Mouse (Mus musculus): ENCODE measurements around the gene Lce1k. TPM values are rescaled to one million over a fixed set of nuclear protein-coding genes. Genes with fewer than 3 reads are reported as not detected.
"Not testable (repeated sequence)": the region's sequence is repeated elsewhere in the genome, so short reads cannot be mapped to it uniquely, and the experiment has no call there.

The Lce1k gene
- polyA plus RNA-seq (2011; ENCODE audit: insufficient read length, low read depth, missing spikeins): not detected in 2 replicates

GRCm38 (mm10) chr3:92807791-92808190 lies at the start of gene Lce1k:
TSS of gene Lce1k (minus strand) at chr3:92807891.
- Histone ChIP-seq H3K27ac (ENCODE audit: insufficient read depth, low read length) (no peak within 1 kb of the TSS), H3K4me3 (ENCODE audit: insufficient read depth, low read length) (no peak within 1 kb of the TSS), H3K4me1 (ENCODE audit: control insufficient read depth, insufficient read depth, low read length) (no peaks in the 10 kb centered on the region)
- TF ChIP-seq CTCF (IDR thresholded peaks at IDR 0.05; ENCODE audit: borderline replicate concordance, insufficient read depth, low read length) (no peak), POLR2A (IDR thresholded peaks at IDR 0.05; ENCODE audit: low read depth, low read length) (no peak)

DNA sequence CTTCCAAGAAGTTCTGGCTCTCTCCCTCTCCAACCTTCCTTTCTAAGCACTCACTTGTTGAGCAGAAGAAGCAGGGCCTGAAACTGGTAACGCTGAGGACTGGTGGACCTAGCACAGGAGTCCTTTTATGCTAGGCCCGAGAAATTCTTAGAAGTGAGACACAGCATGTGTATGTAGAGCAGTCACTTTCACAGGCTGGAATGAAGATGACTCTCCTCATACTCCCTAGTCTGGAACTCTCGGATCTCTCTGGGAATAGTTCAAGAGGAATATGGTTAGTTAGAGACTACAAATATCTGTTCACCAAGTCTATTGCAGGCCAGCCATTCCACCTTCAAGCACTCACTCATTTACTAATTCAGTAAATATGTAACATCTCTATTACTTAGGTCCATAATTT lies 43.5 kb upstream of the Lce1k start, which contains the start of gene Lce1l:
Gene Lce1l, minus strand, starts transcription at position 101 of the 400 bp plus-strand sequence.
- Histone ChIP-seq H3K4me3 (ENCODE audit: insufficient read depth, low read length) (no peak within 1 kb of the TSS), H3K27ac (ENCODE audit: insufficient read depth, low read length) (no peak within 1 kb of the TSS), H3K4me1 (ENCODE audit: control insufficient read depth, insufficient read depth, low read length) (no peaks in the 10 kb centered on the region)
- TF ChIP-seq CTCF (IDR thresholded peaks at IDR 0.05; ENCODE audit: borderline replicate concordance, insufficient read depth, low read length) (no peak), POLR2A (IDR thresholded peaks at IDR 0.05; ENCODE audit: low read depth, low read length) (no peak)

- Histone ChIP-seq H3K4me1 (ENCODE audit: control insufficient read depth, insufficient read depth, low read length) (no peaks in the 10 kb centered on the region), H3K27ac (ENCODE audit: insufficient read depth, low read length) (no peak within 1 kb of the TSS), H3K4me3 (ENCODE audit: insufficient read depth, low read length) (no peak within 1 kb of the TSS)
- TF ChIP-seq POLR2A (IDR thresholded peaks at IDR 0.05; ENCODE audit: low read depth, low read length) (no peak), CTCF (IDR thresholded peaks at IDR 0.05; ENCODE audit: borderline replicate concordance, insufficient read depth, low read length) (no peak)
These were observed 19.4 kb upstream of the Lce1k start, which contains the start of gene Kprp for GRCm38 (mm10) chr3:92827108-92827507. TSS of gene Kprp (minus strand) at chr3:92827247.

- no peak for TF ChIP-seq POLR2A (IDR thresholded peaks at IDR 0.05; ENCODE audit: low read depth, low read length)
- no peak for TF ChIP-seq CTCF (IDR thresholded peaks at IDR 0.05; ENCODE audit: borderline replicate concordance, insufficient read depth, low read length)
- Histone ChIP-seq H3K4me1 (ENCODE audit: control insufficient read depth, insufficient read depth, low read length) (no peaks in the 10 kb centered on the region), H3K27ac (ENCODE audit: insufficient read depth, low read length) (no peak overlapping the region), H3K4me3 (ENCODE audit: insufficient read depth, low read length) (no peak overlapping the region)
These were observed 18.1 kb upstream of the Lce1k start for GRCm38 (mm10) chr3:92825808-92826207.

GRCm38 (mm10) chr3:92816036-92816435 lies 8.3 kb upstream of the Lce1k start:
- not testable (repeated sequence) for H3K4me3 ChIP-seq (ENCODE audit: insufficient read depth, low read length); H3K27ac ChIP-seq (ENCODE audit: insufficient read depth, low read length); H3K4me1 ChIP-seq (ENCODE audit: control insufficient read depth, insufficient read depth, low read length)

- H3K4me3 ChIP-seq (ENCODE audit: insufficient read depth, low read length): no peak overlapping the region
- TF ChIP-seq CTCF (IDR thresholded peaks at IDR 0.05; ENCODE audit: borderline replicate concordance, insufficient read depth, low read length) (no peak), POLR2A (IDR thresholded peaks at IDR 0.05; ENCODE audit: low read depth, low read length) (no peak)
These were observed 7.9 kb upstream of the Lce1k start for GRCm38 (mm10) chr3:92815581-92815980.

GRCm38 (mm10) chr3:92790414-92790813 lies 17.3 kb downstream of the Lce1k start, which contains the start of gene Lce1j:
TSS of gene Lce1j (minus strand) at chr3:92790514.
- no peak within 1 kb of the TSS for H3K4me3 ChIP-seq (ENCODE audit: insufficient read depth, low read length)
- no peaks in the 10 kb centered on the region for H3K4me1 ChIP-seq (ENCODE audit: control insufficient read depth, insufficient read depth, low read length)
- TF ChIP-seq CTCF (IDR thresholded peaks at IDR 0.05; ENCODE audit: borderline replicate concordance, insufficient read depth, low read length) (no peak), POLR2A (IDR thresholded peaks at IDR 0.05; ENCODE audit: low read depth, low read length) (no peak)
- H3K27ac ChIP-seq (ENCODE audit: insufficient read depth, low read length): no peak within 1 kb of the TSS

More at GRCm38 (mm10) chr3:92815581-92815980, 7.9 kb upstream of the Lce1k start:
- Histone ChIP-seq H3K27ac (ENCODE audit: insufficient read depth, low read length) (no peak overlapping the region), H3K4me1 (ENCODE audit: control insufficient read depth, insufficient read depth, low read length) (no peaks in the 10 kb centered on the region)

DNA sequence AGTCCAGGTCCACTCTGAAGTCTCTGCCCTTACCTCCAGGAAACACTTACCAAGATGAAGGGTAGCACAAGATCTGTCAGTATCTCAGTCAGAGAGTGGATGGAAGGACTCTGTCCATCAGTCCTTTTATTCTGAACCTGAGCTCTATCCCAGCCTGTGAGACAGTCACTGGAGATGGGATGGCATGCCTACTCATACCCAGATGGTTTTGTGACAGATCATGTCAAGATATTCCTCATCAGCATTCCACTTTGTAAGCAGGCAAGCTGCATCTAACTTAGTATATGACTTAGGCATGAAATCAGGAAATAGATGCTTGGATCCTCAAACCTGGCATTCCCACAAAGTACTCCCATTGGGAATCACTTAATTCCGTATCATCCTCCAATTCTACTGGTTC lies 28.9 kb downstream of the Lce1k start, which contains the start of gene Lce1i:
Gene Lce1i, minus strand, starts transcription at position 101 of the 400 bp plus-strand sequence.
- H3K4me1 ChIP-seq (ENCODE audit: control insufficient read depth, insufficient read depth, low read length): no peaks in the 10 kb centered on the region
- H3K4me3 ChIP-seq (ENCODE audit: insufficient read depth, low read length): no peak within 1 kb of the TSS
- no peak within 1 kb of the TSS for H3K27ac ChIP-seq (ENCODE audit: insufficient read depth, low read length)
- TF ChIP-seq CTCF (IDR thresholded peaks at IDR 0.05; ENCODE audit: borderline replicate concordance, insufficient read depth, low read length) (no peak), POLR2A (IDR thresholded peaks at IDR 0.05; ENCODE audit: low read depth, low read length) (no peak)

GRCm38 (mm10) chr3:92771573-92771972 lies 36.1 kb downstream of the Lce1k start:
- H3K27ac ChIP-seq (ENCODE audit: insufficient read depth, low read length): no peak overlapping the region
- no peaks in the 10 kb centered on the region for H3K4me1 ChIP-seq (ENCODE audit: control insufficient read depth, insufficient read depth, low read length)
- H3K4me3 ChIP-seq (ENCODE audit: insufficient read depth, low read length): no peak overlapping the region
- TF ChIP-seq POLR2A (IDR thresholded peaks at IDR 0.05; ENCODE audit: low read depth, low read length) (no peak), CTCF (IDR thresholded peaks at IDR 0.05; ENCODE audit: borderline replicate concordance, insufficient read depth, low read length) (no peak)

DNA sequence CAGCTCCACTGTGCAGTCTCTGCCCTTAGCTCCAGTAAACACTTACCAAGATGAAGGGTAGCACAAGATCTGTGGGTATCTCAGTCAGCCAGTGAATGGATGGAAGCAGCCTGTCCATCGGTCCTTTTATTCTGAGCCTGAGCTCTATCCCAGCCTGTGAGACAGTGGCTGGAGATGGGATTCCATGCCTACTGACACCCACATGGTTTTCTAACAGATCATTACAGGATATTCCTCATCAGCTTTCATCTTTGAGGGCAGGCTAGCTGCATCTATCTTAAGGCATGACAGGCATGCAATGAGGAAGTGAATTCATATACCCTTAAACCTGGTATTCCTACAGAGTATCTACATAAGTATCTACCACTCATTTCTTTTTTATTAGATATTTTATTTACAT lies 42.7 kb downstream of the Lce1k start, which contains the start of gene Lce1h:
Gene Lce1h, minus strand, starts transcription at position 101 of the 400 bp plus-strand sequence.
- no peak within 1 kb of the TSS for H3K4me3 ChIP-seq (ENCODE audit: insufficient read depth, low read length)

More for the DNA sequence above, 42.7 kb downstream of the Lce1k start, which contains the start of gene Lce1h:
- H3K27ac ChIP-seq (ENCODE audit: insufficient read depth, low read length): no peak within 1 kb of the TSS
- H3K4me1 ChIP-seq (ENCODE audit: control insufficient read depth, insufficient read depth, low read length): no peaks in the 10 kb centered on the region
- TF ChIP-seq CTCF (IDR thresholded peaks at IDR 0.05; ENCODE audit: borderline replicate concordance, insufficient read depth, low read length) (no peak), POLR2A (IDR thresholded peaks at IDR 0.05; ENCODE audit: low read depth, low read length) (no peak)

Other genes with a start within 250 kb of the Lce1k start
- gene Ivl, start 234.2 kb downstream of the Lce1k start, polyA plus RNA-seq (2011; ENCODE audit: insufficient read length, low read depth, missing spikeins): 0.25 TPM in 1 of 2 replicates, not detected in the other
- not detected in 2 replicates for gene Smcp, start 218.9 kb downstream of the Lce1k start, polyA plus RNA-seq (2011; ENCODE audit: insufficient read length, low read depth, missing spikeins)
- gene 2210017I01Rik, start 200.4 kb downstream of the Lce1k start, polyA plus RNA-seq (2011; ENCODE audit: insufficient read length, low read depth, missing spikeins): not detected in 2 replicates
- not detected in 2 replicates for gene Lce6a, start 186.2 kb downstream of the Lce1k start, polyA plus RNA-seq (2011; ENCODE audit: insufficient read length, low read depth, missing spikeins)
- not detected in 2 replicates for gene Lce1a1, start 159.6 kb downstream of the Lce1k start, polyA plus RNA-seq (2011; ENCODE audit: insufficient read length, low read depth, missing spikeins)
- gene Lce1b, start 151.0 kb downstream of the Lce1k start, polyA plus RNA-seq (2011; ENCODE audit: insufficient read length, low read depth, missing spikeins): not detected in 2 replicates
- gene Lce1a2, start 137.6 kb downstream of the Lce1k start, polyA plus RNA-seq (2011; ENCODE audit: insufficient read length, low read depth, missing spikeins): not detected in 2 replicates
- gene Lce1c, start 128.6 kb downstream of the Lce1k start, polyA plus RNA-seq (2011; ENCODE audit: insufficient read length, low read depth, missing spikeins): not detected in 2 replicates
- not detected in 2 replicates for gene Lce1d, start 120.7 kb downstream of the Lce1k start, polyA plus RNA-seq (2011; ENCODE audit: insufficient read length, low read depth, missing spikeins)
- not detected in 2 replicates for gene Lce1e, start 98.8 kb downstream of the Lce1k start, polyA plus RNA-seq (2011; ENCODE audit: insufficient read length, low read depth, missing spikeins)
- not detected in 2 replicates for gene Lce1f, start 87.5 kb downstream of the Lce1k start, polyA plus RNA-seq (2011; ENCODE audit: insufficient read length, low read depth, missing spikeins)
- not detected in 2 replicates for gene Gm38119, start 68.8 kb downstream of the Lce1k start, polyA plus RNA-seq (2011; ENCODE audit: insufficient read length, low read depth, missing spikeins)
- gene Lce1g, start 55.6 kb downstream of the Lce1k start, polyA plus RNA-seq (2011; ENCODE audit: insufficient read length, low read depth, missing spikeins): not detected in 2 replicates
- not detected in 2 replicates for gene Lce1h, start 42.8 kb downstream of the Lce1k start, polyA plus RNA-seq (2011; ENCODE audit: insufficient read length, low read depth, missing spikeins)
- gene Lce1i, start 29.0 kb downstream of the Lce1k start, polyA plus RNA-seq (2011; ENCODE audit: insufficient read length, low read depth, missing spikeins): not detected in 2 replicates
- gene Lce1j, start 17.4 kb downstream of the Lce1k start, polyA plus RNA-seq (2011; ENCODE audit: insufficient read length, low read depth, missing spikeins): not detected in 2 replicates
- gene Kprp, start 19.4 kb upstream of the Lce1k start, polyA plus RNA-seq (2011; ENCODE audit: insufficient read length, low read depth, missing spikeins): not detected in 2 replicates
- not detected in 2 replicates for gene Lce1l, start 43.4 kb upstream of the Lce1k start, polyA plus RNA-seq (2011; ENCODE audit: insufficient read length, low read depth, missing spikeins)
- not detected in 2 replicates for gene 2310050C09Rik, start 62.3 kb upstream of the Lce1k start, polyA plus RNA-seq (2011; ENCODE audit: insufficient read length, low read depth, missing spikeins)
- gene Lce3a, start 118.3 kb upstream of the Lce1k start, polyA plus RNA-seq (2011; ENCODE audit: insufficient read length, low read depth, missing spikeins): not detected in 2 replicates
- not detected in 2 replicates for gene Lce3b, start 125.1 kb upstream of the Lce1k start, polyA plus RNA-seq (2011; ENCODE audit: insufficient read length, low read depth, missing spikeins)
- not detected in 2 replicates for gene Lce3c, start 136.6 kb upstream of the Lce1k start, polyA plus RNA-seq (2011; ENCODE audit: insufficient read length, low read depth, missing spikeins)
- not detected in 2 replicates for gene Lce3d, start 149.5 kb upstream of the Lce1k start, polyA plus RNA-seq (2011; ENCODE audit: insufficient read length, low read depth, missing spikeins)
- gene Lce3e, start 159.2 kb upstream of the Lce1k start, polyA plus RNA-seq (2011; ENCODE audit: insufficient read length, low read depth, missing spikeins): not detected in 2 replicates
- gene Lce3f, start 184.3 kb upstream of the Lce1k start, polyA plus RNA-seq (2011; ENCODE audit: insufficient read length, low read depth, missing spikeins): not detected in 2 replicates
- gene Crct1, start 207.8 kb upstream of the Lce1k start, polyA plus RNA-seq (2011; ENCODE audit: insufficient read length, low read depth, missing spikeins): 0.74 and 1.4 TPM in 2 replicates
- gene Lce1m, start 211.2 kb upstream of the Lce1k start, polyA plus RNA-seq (2011; ENCODE audit: insufficient read length, low read depth, missing spikeins): not detected in 2 replicates

All from embryonic fibroblast, embryonic 13.5 days (primary cell).